In the genomic region with DNA sequence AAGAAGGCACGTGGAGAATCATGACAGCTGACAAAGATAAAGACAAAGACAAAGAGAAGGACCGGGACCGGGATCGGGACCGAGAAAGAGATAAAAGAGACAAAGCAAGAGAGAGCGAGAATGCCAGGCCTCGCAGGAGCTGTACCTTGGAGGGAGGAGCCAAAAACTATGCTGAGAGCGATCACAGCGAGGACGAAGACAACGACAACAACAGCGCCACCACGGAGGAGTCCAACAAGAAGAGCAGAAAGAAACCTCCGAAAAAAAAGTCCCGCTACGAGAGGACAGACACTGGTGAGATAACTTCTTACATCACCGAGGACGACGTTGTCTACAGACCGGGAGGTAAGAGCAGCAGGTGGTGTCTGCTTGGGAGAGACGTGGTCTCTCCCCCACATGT, we compare ENCODE assay signal across 9 mouse cellular contexts.
DNase-seq lines count a peak whose midpoint lies in the region; ATAC-seq and TF ChIP-seq lines count a peak whose summit lies in the region.
"Had no signal": no experiment of that assay in that cellular context is flagged by ENCODE, and none has a peak within 500 bp of the region (broad histone marks: within the 10 kb centered on the region; RNA-seq: fewer than 3 reads in every experiment).

No protein-coding gene starts in this region.

- peak; percentile 33; the same call in 1 of the 2 replicates for TF ChIP-seq POLR2A in CH12.LX (IDR thresholded peaks at IDR 0.05; ENCODE audit: low read depth, low read length)

- ATAC-seq in intestine, embryonic 15.5 days: no peak
- no peak for ATAC-seq in intestine, embryonic 16.5 days
- no peak for ATAC-seq in forebrain, postnatal 0 days
- ATAC-seq: forebrain, embryonic 14.5 days had no signal

- peak overlapping the region; percentile 27; the same call in 1 of the 2 replicates for H3K27ac ChIP-seq in intestine, embryonic 15.5 days
- no peak overlapping the region for H3K27ac ChIP-seq in intestine, embryonic 16.5 days (ENCODE audit: low read length)
- H3K27ac ChIP-seq in CH12.LX (ENCODE audit: insufficient read depth, low read depth): peak overlapping the region; percentile 54
- H3K27ac ChIP-seq in ES-E14 (ENCODE audit: insufficient read depth, low read depth, low read length, poor library complexity, severe bottlenecking): no peak overlapping the region
- no peak overlapping the region for H3K27ac ChIP-seq in forebrain, postnatal 0 days (ENCODE audit: low read depth, low read length)

- TF ChIP-seq CTCF in CH12.LX (conservative IDR thresholded peaks at IDR 0.05 in 1 of 2, IDR thresholded peaks at IDR 0.05 in 1 of 2; ENCODE audit: low read depth in 2 of 2, low read length in 2 of 2): peak in 1 of 2 experiments; percentile 68; a peak in 2 of 4 replicates
- no peak for TF ChIP-seq CTCF in forebrain, postnatal 0 days (IDR thresholded peaks at IDR 0.05; ENCODE audit: low read depth)

- no peak for TF ChIP-seq EP300 in CH12.LX (IDR thresholded peaks at IDR 0.05; ENCODE audit: low read length)

- no peaks in the 10 kb centered on the region for H3K27me3 ChIP-seq in intestine, embryonic 15.5 days (replicated peaks)
- no peaks in the 10 kb centered on the region for H3K27me3 ChIP-seq in intestine, embryonic 16.5 days (replicated peaks; ENCODE audit: control insufficient read depth, insufficient read depth, low read length)
- H3K27me3 ChIP-seq in CH12.LX (replicated peaks): no peaks in the 10 kb centered on the region
- H3K27me3 ChIP-seq in forebrain, postnatal 0 days (ENCODE audit: insufficient read depth, low read length): no peaks in the 10 kb centered on the region

- H3K4me3 ChIP-seq in intestine, embryonic 15.5 days (replicated peaks): no peak overlapping the region
- no peak overlapping the region for H3K4me3 ChIP-seq in intestine, embryonic 16.5 days (ENCODE audit: low read length)
- H3K4me3 ChIP-seq in CH12.LX (replicated peaks in 1 of 3; ENCODE audit: low read depth in 2 of 3, low read length in 2 of 3, poor library complexity in 1 of 3) (peak overlapping the region; percentile 22 to 41 (median 26)), ES-E14 (ENCODE audit: insufficient read depth in 1 of 2, low read depth in 1 of 2, low read length in 2 of 2, poor library complexity in 1 of 2, severe bottlenecking in 1 of 2) (no peak overlapping the region)
- H3K4me3 ChIP-seq in forebrain, postnatal 0 days (ENCODE audit: low read depth, low read length): no peak overlapping the region

- H3K4me2 ChIP-seq in intestine, embryonic 15.5 days (replicated peaks): no peak overlapping the region
- no peak overlapping the region for H3K4me2 ChIP-seq in intestine, embryonic 16.5 days (ENCODE audit: low read depth, low read length)
- peak overlapping the region; percentile 69 for H3K4me2 ChIP-seq in CH12.LX (ENCODE audit: insufficient read depth, low read depth, poor library complexity, severe bottlenecking)
- H3K4me2 ChIP-seq in forebrain, postnatal 0 days (ENCODE audit: low read depth): no peak overlapping the region

- peak; percentile 42 for DNase-seq in CH12.LX (ENCODE audit: extremely low read depth)
- DNase-seq in ES-E14 (ENCODE audit: low read depth, low spot score): peak; percentile 29
- DNase-seq in liver: peak; percentile 68
- no peak for DNase-seq in forebrain, postnatal 0 days
- DNase-seq in embryo, embryonic 11 days: no peak
- DNase-seq: right cerebral cortex, postnatal 14 days had no signal

- TF ChIP-seq RAD21 in CH12.LX (IDR thresholded peaks at IDR 0.05; ENCODE audit: low read depth, low read length): peak; percentile 33

- H3K9me3 ChIP-seq in intestine, embryonic 15.5 days: no peaks in the 10 kb centered on the region
- H3K9me3 ChIP-seq in intestine, embryonic 16.5 days (ENCODE audit: control insufficient read depth, low read length): no peaks in the 10 kb centered on the region
- no peaks in the 10 kb centered on the region for H3K9me3 ChIP-seq in CH12.LX (replicated peaks; ENCODE audit: low read length)
- H3K9me3 ChIP-seq in ES-E14 (ENCODE audit: control insufficient read depth, insufficient read depth, low read depth, low read length): no peaks in the 10 kb centered on the region
- no peaks in the 10 kb centered on the region for H3K9me3 ChIP-seq in forebrain, postnatal 0 days (ENCODE audit: low read length)

- no peak overlapping the region for H3K9ac ChIP-seq in intestine, embryonic 15.5 days
- H3K9ac ChIP-seq in intestine, embryonic 16.5 days (ENCODE audit: low read depth, low read length): no peak overlapping the region
- peak overlapping the region; percentile 70 for H3K9ac ChIP-seq in CH12.LX (ENCODE audit: insufficient read depth, low read depth)
- peak overlapping the region; percentile 41; the same call in 1 of the 2 replicates for H3K9ac ChIP-seq in ES-E14 (ENCODE audit: insufficient read depth, low read depth, low read length, poor library complexity, severe bottlenecking)
- no peak overlapping the region for H3K9ac ChIP-seq in forebrain, postnatal 0 days

- WGBS in intestine, embryonic 15.5 days: 64% methylated on average over 21 of the region's 21 CpGs
- WGBS in intestine, embryonic 16.5 days: 61% methylated on average over 21 of the region's 21 CpGs
- WGBS in forebrain, postnatal 0 days: 63% methylated on average over 21 of the region's 21 CpGs

- H3K79me2 ChIP-seq in CH12.LX (replicated peaks; ENCODE audit: control insufficient read depth, extremely low read depth, insufficient read depth, poor library complexity, severe bottlenecking): peaks cover 15% of the 10 kb centered on the region

- peaks cover 3% of the 10 kb centered on the region; the same call in 1 of the 2 replicates for H3K36me3 ChIP-seq in intestine, embryonic 15.5 days
- no peaks in the 10 kb centered on the region for H3K36me3 ChIP-seq in intestine, embryonic 16.5 days (ENCODE audit: control insufficient read depth, insufficient read depth, low read length)
- H3K36me3 ChIP-seq in CH12.LX (replicated peaks in 1 of 2; ENCODE audit: control insufficient read depth in 1 of 2, insufficient read depth in 1 of 2, low read length in 1 of 2) (peaks cover 13 to 46% of the 10 kb centered on the region in 2 experiments), ES-E14 (ENCODE audit: control insufficient read depth, insufficient read depth, low read length, poor library complexity, severe bottlenecking) (peaks cover 3% of the 10 kb centered on the region; the same call in 1 of the 2 replicates)
- H3K36me3 ChIP-seq in forebrain, postnatal 0 days (ENCODE audit: insufficient read depth): no peaks in the 10 kb centered on the region; the same call in 1 of the 2 replicates

- in situ Hi-C loops in CH12.LX (cut with MboI; ENCODE audit: low pct_ligation_motif_present, low pct_unique_long_range_greater_than_20kb, low sequenced_read_pairs) (no loop called here), ES-E14 (cut with MboI; ENCODE audit: low sequenced_read_pairs in 2 of 2, unreplicated experiment in 2 of 2) (no loop called here)

- dilution Hi-C loops in CH12.LX (cut with MboI; ENCODE audit: extremely low pct_ligation_motif_present, extremely low pct_unique_long_range_greater_than_20kb, low sequenced_read_pairs): no loop called here

- H3K4me1 ChIP-seq in intestine, embryonic 15.5 days (replicated peaks): peaks cover 30% of the 10 kb centered on the region
- peaks cover 33% of the 10 kb centered on the region for H3K4me1 ChIP-seq in intestine, embryonic 16.5 days (ENCODE audit: control insufficient read depth, insufficient read depth, low read length)
- peaks cover 16 to 70% of the 10 kb centered on the region in 2 experiments for H3K4me1 ChIP-seq in CH12.LX (ENCODE audit: control insufficient read depth in 1 of 2, insufficient read depth in 2 of 2)
- peaks cover 0 to 8% of the 10 kb centered on the region in 2 experiments; a peak in 2 of 4 replicates for H3K4me1 ChIP-seq in ES-E14 (ENCODE audit: control insufficient read depth in 2 of 2, insufficient read depth in 2 of 2, low read length in 2 of 2, poor library complexity in 1 of 2)
- H3K4me1 ChIP-seq in forebrain, postnatal 0 days (ENCODE audit: insufficient read depth): peaks cover 15% of the 10 kb centered on the region

TF ChIP-seq in CH12.LX, 34 proteins besides CTCF, POLR2A, EP300 and RAD21 (continues in another document):
- TF ChIP-seq MAZ (IDR thresholded peaks at IDR 0.05; ENCODE audit: low read depth, low read length) (no peak), E2F4 (IDR thresholded peaks at IDR 0.05; ENCODE audit: insufficient replicate concordance, low read depth, low read length) (no peak), CHD1 (IDR thresholded peaks at IDR 0.05; ENCODE audit: low read depth, low read length) (no peak), NRF1 (IDR thresholded peaks at IDR 0.05; ENCODE audit: low read depth, low read length) (no peak), POLR2AphosphoS2 (IDR thresholded peaks at IDR 0.05; ENCODE audit: low read depth, low read length) (no peak), RCOR1 (conservative IDR thresholded peaks at IDR 0.05; ENCODE audit: low read depth, low read length) (no peak), UBTF (IDR thresholded peaks at IDR 0.05; ENCODE audit: low read depth, low read length) (no peak), SIN3A (IDR thresholded peaks at IDR 0.05; ENCODE audit: low read length) (no peak), ZNF384 (IDR thresholded peaks at IDR 0.05; ENCODE audit: low read depth, low read length) (peak; percentile 81), NELFE (IDR thresholded peaks at IDR 0.05; ENCODE audit: low read depth, low read length) (no peak), TBP (conservative IDR thresholded peaks at IDR 0.05; ENCODE audit: low read depth, low read length) (no peak), TCF12 (IDR thresholded peaks at IDR 0.05; ENCODE audit: low read depth, low read length) (no peak)

TF ChIP-seq in ES-E14, 5 proteins besides CTCF, POLR2A, EP300 and RAD21:
- TF ChIP-seq CHD2 (IDR thresholded peaks at IDR 0.05; ENCODE audit: low read depth, low read length): no peak
- TF ChIP-seq ZNF384 (IDR thresholded peaks at IDR 0.05; ENCODE audit: low read depth, low read length): no peak
- TF ChIP-seq HCFC1 (IDR thresholded peaks at IDR 0.05; ENCODE audit: borderline replicate concordance, insufficient read depth, low read length): no peak
- no peak for TF ChIP-seq ZC3H11A (IDR thresholded peaks at IDR 0.05; ENCODE audit: borderline replicate concordance, low read depth, low read length)
- TF ChIP-seq MAFK (IDR thresholded peaks at IDR 0.05; ENCODE audit: insufficient read depth, low read depth, low read length): no peak

Comparison
In these comparisons a context has a peak if more than half of its experiments do, and no peak if none do; other contexts are left out.
1. H3K27ac ChIP-seq: peak in intestine, embryonic 15.5 days (single experiment) and CH12.LX (single experiment); none in intestine, embryonic 16.5 days (single experiment), ES-E14 (single experiment) and forebrain, postnatal 0 days (single experiment).
2. H3K4me3 ChIP-seq: peak in CH12.LX (3 of 3); none in intestine, embryonic 15.5 days (single experiment), intestine, embryonic 16.5 days (single experiment), ES-E14 (0 of 2) and forebrain, postnatal 0 days (single experiment).
3. H3K9ac ChIP-seq: peak in CH12.LX (single experiment) and ES-E14 (single experiment); none in intestine, embryonic 15.5 days (single experiment), intestine, embryonic 16.5 days (single experiment) and forebrain, postnatal 0 days (single experiment).
4. DNase-seq: peak in CH12.LX (single experiment), ES-E14 (single experiment) and liver (single experiment); none in forebrain, postnatal 0 days (single experiment) and embryo, embryonic 11 days (single experiment).